In the genomic region with DNA sequence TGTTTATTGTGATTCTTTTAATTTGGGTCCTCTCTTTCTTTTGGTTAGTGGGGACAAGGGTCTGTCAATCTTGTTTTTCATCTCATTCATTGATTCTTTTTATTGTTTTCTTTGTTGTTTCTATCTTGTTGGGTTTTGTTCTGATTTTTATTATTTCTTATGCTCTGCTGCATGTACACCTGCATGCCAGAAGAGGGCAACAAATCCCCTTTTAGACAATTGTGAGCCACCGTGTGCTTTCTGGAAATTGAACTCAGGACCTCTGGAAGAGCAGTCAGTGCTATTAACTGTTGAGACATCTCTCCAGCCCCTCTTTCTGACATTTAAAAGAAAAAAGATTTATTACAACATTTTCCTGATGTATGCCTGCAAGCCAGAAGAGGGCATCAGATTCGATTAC, we compare ENCODE assay signal across 18 mouse cellular contexts. TPM values are rescaled to one million over a fixed set of nuclear protein-coding genes. Genes with fewer than 3 reads are reported as not detected.
DNase-seq lines count a peak whose midpoint lies in the region; ATAC-seq and TF ChIP-seq lines count a peak whose summit lies in the region.
"Had no signal": no experiment of that assay in that cellular context is flagged by ENCODE, and none has a peak within 500 bp of the region (broad histone marks: within the 10 kb centered on the region; RNA-seq: fewer than 3 reads in every experiment).

No protein-coding gene starts in this region.

- no peak for ATAC-seq in kidney, postnatal 0 days (replicated peaks; ENCODE audit: low FRiP score, low read depth)
- no peak for ATAC-seq in kidney, embryonic 14.5 days (ENCODE audit: low FRiP score, low TSS enrichment)
- ATAC-seq: forebrain, embryonic 15.5 days; liver, embryonic 12.5 days had no signal

- H3K9ac ChIP-seq in kidney, postnatal 0 days (ENCODE audit: low read depth, low read length), result no peak overlapping the region
- no peak overlapping the region for H3K9ac ChIP-seq in kidney, embryonic 14.5 days (ENCODE audit: low read depth, low read length)
- H3K9ac ChIP-seq: forebrain, embryonic 15.5 days; liver, embryonic 12.5 days had no signal

- no peak overlapping the region for H3K4me3 ChIP-seq in kidney, postnatal 0 days (replicated peaks; ENCODE audit: low read depth, low read length)
- H3K4me3 ChIP-seq in kidney, embryonic 14.5 days (ENCODE audit: low read length), result no peak overlapping the region
- no peak overlapping the region for H3K4me3 ChIP-seq in limb, embryonic 10.5 days
- H3K4me3 ChIP-seq: forebrain, embryonic 15.5 days; liver, embryonic 12.5 days; myocyte had no signal

- H3K4me2 ChIP-seq in kidney, postnatal 0 days (ENCODE audit: low read length), result no peak overlapping the region
- no peak overlapping the region for H3K4me2 ChIP-seq in kidney, embryonic 14.5 days (replicated peaks; ENCODE audit: low read depth, low read length)
- H3K4me2 ChIP-seq: forebrain, embryonic 15.5 days; liver, embryonic 12.5 days; midbrain, embryonic 11.5 days had no signal

- peak; percentile 2 for DNase-seq in embryo, embryonic 10.5 days (ENCODE audit: low spot score)
- DNase-seq in embryo, embryonic 10 days (ENCODE audit: low spot score), result no peak
- peak; percentile 1 for DNase-seq in kidney, postnatal 0 days (ENCODE audit: low spot score)
- DNase-seq in A20 (ENCODE audit: low read depth, low spot score), result peak; percentile 3
- peak; percentile 9 for DNase-seq in R1 (ENCODE audit: low read depth, low spot score)
- DNase-seq in limb, embryonic 10.5 days (ENCODE audit: low spot score), result no peak
- no peak for DNase-seq in cerebellum, postnatal 10 days
- DNase-seq: cerebellum, adult 11 months; gastrocnemius, postnatal 14 days; heart, postnatal 36 days; layer of hippocampus, adult 9-11 months; lung, postnatal 36 days; thymus, postnatal 4 days had no signal

- no peaks in the 10 kb centered on the region for H3K9me3 ChIP-seq in kidney, postnatal 0 days (replicated peaks; ENCODE audit: low read length)
- no peaks in the 10 kb centered on the region for H3K9me3 ChIP-seq in kidney, embryonic 14.5 days (ENCODE audit: control insufficient read depth, low read length)
- no peaks in the 10 kb centered on the region for H3K9me3 ChIP-seq in limb, embryonic 10.5 days (replicated peaks)
- H3K9me3 ChIP-seq: forebrain, embryonic 15.5 days; liver, embryonic 12.5 days had no signal

- TF ChIP-seq CTCF in kidney, postnatal 0 days (IDR thresholded peaks at IDR 0.05; ENCODE audit: low read depth), result peak; percentile 55

- 44% methylated on average over 2 of the region's 2 CpGs for WGBS in kidney, postnatal 0 days
- WGBS in kidney, embryonic 14.5 days, result 50% methylated on average over 2 of the region's 2 CpGs
- 56% methylated on average over 2 of the region's 2 CpGs for WGBS in limb, embryonic 10.5 days

- no peaks in the 10 kb centered on the region for H3K27me3 ChIP-seq in kidney, postnatal 0 days (ENCODE audit: insufficient read depth, low read length)
- no peaks in the 10 kb centered on the region for H3K27me3 ChIP-seq in kidney, embryonic 14.5 days (ENCODE audit: control insufficient read depth, insufficient read depth, low read length)
- H3K27me3 ChIP-seq in limb, embryonic 10.5 days (ENCODE audit: low read depth, poor library complexity, severe bottlenecking), result peaks cover 7% of the 10 kb centered on the region; the same call in 1 of the 2 replicates
- H3K27me3 ChIP-seq: forebrain, embryonic 15.5 days; liver, embryonic 12.5 days had no signal

- H3K27ac ChIP-seq in kidney, postnatal 0 days, result no peak overlapping the region
- no peak overlapping the region for H3K27ac ChIP-seq in kidney, embryonic 14.5 days (ENCODE audit: low read depth, low read length)
- no peak overlapping the region for H3K27ac ChIP-seq in limb, embryonic 10.5 days
- H3K27ac ChIP-seq: forebrain, embryonic 15.5 days; liver, embryonic 12.5 days had no signal

- no peaks in the 10 kb centered on the region for H3K4me1 ChIP-seq in kidney, postnatal 0 days (replicated peaks; ENCODE audit: insufficient read depth, low read length)
- no peaks in the 10 kb centered on the region for H3K4me1 ChIP-seq in kidney, embryonic 14.5 days (ENCODE audit: control insufficient read depth, insufficient read depth, low read length)
- H3K4me1 ChIP-seq in limb, embryonic 10.5 days, result no peaks in the 10 kb centered on the region
- H3K4me1 ChIP-seq: forebrain, embryonic 15.5 days; liver, embryonic 12.5 days had no signal

- H3K36me3 ChIP-seq in kidney, postnatal 0 days (ENCODE audit: insufficient read depth, low read length), result no peaks in the 10 kb centered on the region
- no peaks in the 10 kb centered on the region for H3K36me3 ChIP-seq in kidney, embryonic 14.5 days (ENCODE audit: control insufficient read depth, insufficient read depth, low read length)
- no peaks in the 10 kb centered on the region for H3K36me3 ChIP-seq in limb, embryonic 10.5 days
- H3K36me3 ChIP-seq: forebrain, embryonic 15.5 days; liver, embryonic 12.5 days had no signal

RNA-seq across cellular contexts. Expression of a gene that starts 25.8 kb away (rescaled TPM):
- polyA plus RNA-seq in kidney, postnatal 0 days (2015; fragmentation: Nextera tagmentation; extraction: Ambion mirVana), result 132 and 133 TPM in 2 replicates
- 110 and 116 TPM in 2 replicates for polyA plus RNA-seq in kidney, embryonic 14.5 days (2014; fragmentation: Nextera tagmentation; extraction: Ambion mirVana)
- polyA plus RNA-seq in limb, embryonic 10.5 days (2016; fragmentation: Nextera tagmentation; extraction: Ambion mirVana), result 66.6 and 73.0 TPM in 2 replicates

RNA-seq across cellular contexts. Expression of a gene that starts 53.0 kb away (rescaled TPM):
- 10.1 and 11.3 TPM in 2 replicates for polyA plus RNA-seq in kidney, postnatal 0 days (2015; fragmentation: Nextera tagmentation; extraction: Ambion mirVana)
- polyA plus RNA-seq in kidney, embryonic 14.5 days (2014; fragmentation: Nextera tagmentation; extraction: Ambion mirVana), result 5.5 and 9.5 TPM in 2 replicates
- polyA plus RNA-seq in limb, embryonic 10.5 days (2016; fragmentation: Nextera tagmentation; extraction: Ambion mirVana), result 2.0 and 3.0 TPM in 2 replicates

Comparison
In these comparisons a context has a peak if more than half of its experiments do, and no peak if none do; other contexts are left out.
1. DNase-seq: peak in embryo, embryonic 10.5 days (single experiment), kidney, postnatal 0 days (single experiment), A20 (single experiment) and R1 (single experiment); none in embryo, embryonic 10 days (single experiment), limb, embryonic 10.5 days (single experiment) and cerebellum, postnatal 10 days (0 of 2).